Mouse (Mus musculus): ENCODE measurements around the gene Zdhhc17. TPM values are rescaled to one million over a fixed set of nuclear protein-coding genes. Genes with fewer than 3 reads are reported as not detected.

Gene Zdhhc17
- polyA plus RNA-seq, 1 experiment from 2014 or later = 17.3 TPM

DNA sequence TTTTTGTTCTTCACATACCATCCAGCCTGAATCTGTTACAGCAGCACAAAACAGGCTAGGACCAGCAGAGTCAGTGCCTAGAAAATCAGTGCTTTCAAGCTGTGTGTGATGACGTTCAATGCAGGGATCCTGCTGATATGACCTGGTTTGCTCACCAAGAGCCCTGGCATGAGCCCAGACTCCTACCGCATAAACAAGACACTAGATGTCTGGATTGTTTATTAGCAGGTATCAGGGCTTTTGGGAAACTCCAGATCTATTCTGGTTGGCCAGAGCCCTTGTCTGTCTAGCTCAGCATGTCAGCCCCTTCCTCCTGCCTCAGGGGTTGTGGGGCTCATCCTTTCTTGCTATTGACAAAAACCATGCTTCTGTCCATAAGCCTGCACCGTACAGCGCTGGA is 80.2 kb downstream of the Zdhhc17 start:
- Histone ChIP-seq H3K9ac (ENCODE audit: low read length) (no peak overlapping the region), H3K4me2 (ENCODE audit: low read depth, low read length) (no peak overlapping the region), H3K4me1 (ENCODE audit: control insufficient read depth, insufficient read depth, low read length) (peaks cover 32% of the 10 kb centered on the region), H3K27ac (ENCODE audit: low read length) (no peak overlapping the region), H3K36me3 (ENCODE audit: control insufficient read depth, insufficient read depth, low read length) (no peaks in the 10 kb centered on the region), H3K4me3 (replicated peaks; ENCODE audit: low read length) (no peak overlapping the region), H3K27me3 (ENCODE audit: control insufficient read depth, insufficient read depth, low read length) (no peaks in the 10 kb centered on the region), H3K9me3 (replicated peaks; ENCODE audit: control insufficient read depth, low read length) (no peaks in the 10 kb centered on the region)
- WGBS = 57% methylated on average over 4 of the region's 4 CpGs
- ATAC-seq (ENCODE audit: insufficient read depth, low FRiP score) = no peak

DNA sequence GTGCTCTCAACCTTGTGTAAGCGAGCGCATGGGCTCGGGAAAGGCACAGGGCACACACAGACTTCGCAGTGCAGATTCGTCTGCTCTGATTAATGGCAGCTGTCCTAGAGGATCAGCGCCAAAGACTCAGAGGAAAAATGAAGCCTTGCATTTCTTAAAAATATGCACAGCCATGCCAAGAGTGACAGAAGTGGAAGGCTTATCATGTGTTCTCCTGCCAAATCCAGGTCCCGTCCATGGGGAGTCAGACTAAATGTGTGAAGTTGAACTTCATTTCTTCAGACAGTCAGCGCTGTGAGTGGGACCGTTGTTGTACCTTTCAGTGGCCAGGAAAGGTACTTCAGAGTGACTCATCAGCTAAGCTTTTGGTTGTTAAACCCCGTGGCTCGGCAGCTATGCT is 82.4 kb downstream of the Zdhhc17 start:
- H3K4me2 ChIP-seq (ENCODE audit: low read depth, low read length) = peak overlapping the region; percentile 36
- H3K36me3 ChIP-seq (ENCODE audit: control insufficient read depth, insufficient read depth, low read length) = no peaks in the 10 kb centered on the region
- ATAC-seq (ENCODE audit: insufficient read depth, low FRiP score) = peak; percentile 53
- peaks cover 37% of the 10 kb centered on the region for H3K4me1 ChIP-seq (ENCODE audit: control insufficient read depth, insufficient read depth, low read length)
- H3K4me3 ChIP-seq (replicated peaks; ENCODE audit: low read length) = no peak overlapping the region
- H3K9ac ChIP-seq (ENCODE audit: low read length) = no peak overlapping the region
- no peaks in the 10 kb centered on the region for H3K27me3 ChIP-seq (ENCODE audit: control insufficient read depth, insufficient read depth, low read length)
- WGBS = 20% methylated on average over 11 of the region's 11 CpGs
- no peaks in the 10 kb centered on the region for H3K9me3 ChIP-seq (replicated peaks; ENCODE audit: control insufficient read depth, low read length)
- H3K27ac ChIP-seq (ENCODE audit: low read length) = peak overlapping the region; percentile 41

DNA sequence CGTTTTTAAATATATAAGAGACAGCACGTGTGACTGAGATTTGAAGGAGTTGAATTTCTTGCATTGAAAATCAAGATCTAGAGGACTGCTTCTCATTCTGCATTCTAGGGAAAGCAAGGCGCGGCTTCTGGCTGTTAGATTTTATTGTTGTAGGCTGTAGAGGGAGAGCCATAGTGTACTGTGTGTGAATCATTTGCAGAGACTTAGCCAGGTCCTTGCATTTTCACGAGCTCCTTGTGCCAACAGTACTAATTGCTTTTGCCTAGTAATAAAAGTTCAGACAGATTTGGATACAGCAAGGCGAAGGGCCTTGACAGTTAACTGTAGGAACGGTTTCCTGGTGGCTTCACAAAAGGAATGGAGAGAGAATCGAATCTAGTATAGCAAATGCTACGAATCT is 87.3 kb downstream of the Zdhhc17 start:
- 0 out of 2 replicates have a peak overlapping the region, but pooled peaks have one; percentile 60 for H3K27ac ChIP-seq (ENCODE audit: low read length)
- no peaks in the 10 kb centered on the region for H3K9me3 ChIP-seq (replicated peaks; ENCODE audit: control insufficient read depth, low read length)
- H3K9ac ChIP-seq (ENCODE audit: low read length) = no peak overlapping the region
- H3K4me3 ChIP-seq (replicated peaks; ENCODE audit: low read length) = peak overlapping the region; percentile 61
- no peaks in the 10 kb centered on the region for H3K27me3 ChIP-seq (ENCODE audit: control insufficient read depth, insufficient read depth, low read length)
- H3K4me1 ChIP-seq (ENCODE audit: control insufficient read depth, insufficient read depth, low read length) = peaks cover 43% of the 10 kb centered on the region
- ATAC-seq (ENCODE audit: insufficient read depth, low FRiP score) = no peak
- H3K36me3 ChIP-seq (ENCODE audit: control insufficient read depth, insufficient read depth, low read length) = no peaks in the 10 kb centered on the region
- peak overlapping the region; percentile 82 for H3K4me2 ChIP-seq (ENCODE audit: low read depth, low read length)
- WGBS = 57% methylated on average over 9 of the region's 9 CpGs

DNA sequence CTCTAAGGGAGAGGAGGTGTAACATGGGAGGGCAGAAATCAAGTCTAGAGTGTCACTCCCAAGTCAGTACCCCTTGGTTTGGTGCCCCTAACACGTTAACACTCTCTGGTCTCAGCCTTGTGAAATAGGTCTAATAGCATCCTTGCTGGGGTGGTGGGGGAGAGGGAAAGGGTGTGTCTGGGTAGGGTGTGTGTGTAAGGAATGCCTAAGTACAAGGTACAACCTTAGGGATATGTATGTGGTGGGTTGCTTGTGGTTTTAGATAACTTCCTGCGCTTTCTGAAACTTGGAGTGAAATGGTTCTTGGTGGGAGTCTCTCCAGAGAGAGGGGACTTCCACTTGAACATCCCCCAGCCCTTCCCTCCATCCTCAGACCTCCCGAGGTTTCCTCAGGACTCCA is 88.0 kb downstream of the Zdhhc17 start:
- ATAC-seq (ENCODE audit: insufficient read depth, low FRiP score) = no peak
- Histone ChIP-seq H3K36me3 (ENCODE audit: control insufficient read depth, insufficient read depth, low read length) (no peaks in the 10 kb centered on the region), H3K4me1 (ENCODE audit: control insufficient read depth, insufficient read depth, low read length) (peaks cover 36% of the 10 kb centered on the region), H3K4me2 (ENCODE audit: low read depth, low read length) (peak overlapping the region; percentile 82), H3K4me3 (replicated peaks; ENCODE audit: low read length) (peak overlapping the region; percentile 61), H3K9ac (ENCODE audit: low read length) (peak overlapping the region; percentile 58; the same call in 1 of the 2 replicates), H3K9me3 (replicated peaks; ENCODE audit: control insufficient read depth, low read length) (no peaks in the 10 kb centered on the region), H3K27me3 (ENCODE audit: control insufficient read depth, insufficient read depth, low read length) (no peaks in the 10 kb centered on the region), H3K27ac (ENCODE audit: low read length) (peak overlapping the region; percentile 60)
- 60% methylated on average over 3 of the region's 3 CpGs for WGBS

DNA sequence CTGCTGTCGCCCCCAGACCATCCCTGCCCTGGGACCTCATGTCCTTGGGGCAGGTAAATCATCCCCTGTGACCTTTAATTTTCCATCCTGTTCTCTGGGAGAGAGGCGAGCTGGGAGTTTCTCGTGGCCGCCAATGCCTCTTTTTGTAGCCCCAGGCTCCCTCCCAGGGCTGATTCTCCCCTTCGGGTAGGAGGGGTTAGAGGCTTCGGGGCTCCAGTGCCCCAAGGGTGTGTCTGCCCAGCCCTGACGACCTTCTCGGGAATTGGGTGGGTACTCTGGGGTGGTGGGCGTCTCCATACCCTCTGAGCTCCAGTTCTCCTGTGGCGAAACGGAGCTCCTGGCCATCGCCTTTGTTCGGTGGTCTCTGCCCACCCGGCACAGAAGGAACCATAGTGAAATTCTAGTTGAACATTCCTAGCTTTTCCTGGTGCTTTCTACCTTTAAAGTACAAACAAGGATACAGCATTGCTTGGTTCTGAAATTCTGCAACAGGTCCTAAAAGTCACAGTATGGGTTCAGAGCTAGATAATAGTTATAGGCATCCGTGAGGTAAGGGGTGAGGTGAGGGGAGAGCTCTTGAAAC is 89.5 kb downstream of the Zdhhc17 start:
- H3K9ac ChIP-seq (ENCODE audit: low read length) = peak overlapping the region; percentile 84
- no peaks in the 10 kb centered on the region for H3K9me3 ChIP-seq (replicated peaks; ENCODE audit: control insufficient read depth, low read length)
- peak overlapping the region; percentile 61 for H3K4me3 ChIP-seq (replicated peaks; ENCODE audit: low read length)
- H3K4me2 ChIP-seq (ENCODE audit: low read depth, low read length) = peak overlapping the region; percentile 82
- peak overlapping the region; percentile 95 for H3K27ac ChIP-seq (ENCODE audit: low read length)
- under 1% methylated on average over 15 of the region's 15 CpGs for WGBS
- H3K4me1 ChIP-seq (ENCODE audit: control insufficient read depth, insufficient read depth, low read length) = peaks cover 21% of the 10 kb centered on the region
- H3K27me3 ChIP-seq (ENCODE audit: control insufficient read depth, insufficient read depth, low read length) = no peaks in the 10 kb centered on the region
- ATAC-seq (ENCODE audit: insufficient read depth, low FRiP score) = peak; percentile 18
- H3K36me3 ChIP-seq (ENCODE audit: control insufficient read depth, insufficient read depth, low read length) = no peaks in the 10 kb centered on the region

DNA sequence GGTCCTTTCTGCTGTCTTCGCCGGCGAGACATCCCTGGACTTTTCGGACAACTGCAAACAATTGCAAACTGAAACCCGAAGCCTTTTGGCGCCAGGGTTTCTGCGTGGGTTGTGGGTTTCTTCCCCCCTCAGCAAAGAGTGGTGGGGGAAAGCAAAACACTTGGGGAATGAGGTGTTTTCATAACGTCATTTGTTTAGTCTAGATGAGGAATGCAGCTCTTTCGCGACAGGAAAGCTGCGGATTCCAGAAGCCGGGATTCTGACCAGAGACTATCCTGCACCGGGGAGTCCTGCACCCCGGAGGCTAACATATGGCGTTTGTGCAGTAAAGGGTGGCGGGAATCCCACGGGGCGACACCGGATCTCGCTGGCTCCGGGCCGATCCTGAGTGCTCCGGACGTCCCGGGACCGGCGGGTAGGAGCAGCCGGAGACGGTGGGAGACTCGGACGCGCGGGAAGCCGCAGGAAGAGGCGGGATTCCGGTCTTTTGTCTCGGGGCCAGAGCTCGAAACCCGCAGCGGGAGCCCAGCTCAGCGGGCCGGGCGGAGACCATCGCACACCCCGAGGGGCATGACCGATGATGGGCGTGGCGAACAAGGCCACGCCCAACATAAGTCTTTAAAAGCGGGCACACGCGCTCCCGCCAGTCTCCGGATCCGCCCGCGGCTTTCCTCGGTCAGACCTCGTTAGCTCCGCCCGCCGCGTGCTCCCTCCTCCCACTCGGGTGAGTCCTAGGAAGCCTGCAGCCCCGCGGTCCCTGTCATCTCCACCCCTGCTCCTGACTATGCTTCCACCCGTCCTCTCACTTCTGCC is 90.2 kb downstream of the Zdhhc17 start, which contains the start of gene Csrp2:
TSS of gene Csrp2 (plus strand) at position 259 of the 813 bp plus-strand sequence.
- no peaks in the 10 kb centered on the region for H3K36me3 ChIP-seq (ENCODE audit: control insufficient read depth, insufficient read depth, low read length)
- WGBS = under 1% methylated on average over 67 of the region's 67 CpGs
- H3K9me3 ChIP-seq (replicated peaks; ENCODE audit: control insufficient read depth, low read length) = no peaks in the 10 kb centered on the region
- peak within 1 kb of the TSS; percentile 82 for H3K4me2 ChIP-seq (ENCODE audit: low read depth, low read length)
- peak within 1 kb of the TSS; percentile 95 for H3K27ac ChIP-seq (ENCODE audit: low read length)
- no peaks in the 10 kb centered on the region for H3K27me3 ChIP-seq (ENCODE audit: control insufficient read depth, insufficient read depth, low read length)
- ATAC-seq (ENCODE audit: insufficient read depth, low FRiP score) = peak; percentile 95
- peak within 1 kb of the TSS; percentile 84 for H3K9ac ChIP-seq (ENCODE audit: low read length)
- H3K4me3 ChIP-seq (replicated peaks; ENCODE audit: low read length) = peak within 1 kb of the TSS; percentile 61
- H3K4me1 ChIP-seq (ENCODE audit: control insufficient read depth, insufficient read depth, low read length) = peaks cover 20% of the 10 kb centered on the region

DNA sequence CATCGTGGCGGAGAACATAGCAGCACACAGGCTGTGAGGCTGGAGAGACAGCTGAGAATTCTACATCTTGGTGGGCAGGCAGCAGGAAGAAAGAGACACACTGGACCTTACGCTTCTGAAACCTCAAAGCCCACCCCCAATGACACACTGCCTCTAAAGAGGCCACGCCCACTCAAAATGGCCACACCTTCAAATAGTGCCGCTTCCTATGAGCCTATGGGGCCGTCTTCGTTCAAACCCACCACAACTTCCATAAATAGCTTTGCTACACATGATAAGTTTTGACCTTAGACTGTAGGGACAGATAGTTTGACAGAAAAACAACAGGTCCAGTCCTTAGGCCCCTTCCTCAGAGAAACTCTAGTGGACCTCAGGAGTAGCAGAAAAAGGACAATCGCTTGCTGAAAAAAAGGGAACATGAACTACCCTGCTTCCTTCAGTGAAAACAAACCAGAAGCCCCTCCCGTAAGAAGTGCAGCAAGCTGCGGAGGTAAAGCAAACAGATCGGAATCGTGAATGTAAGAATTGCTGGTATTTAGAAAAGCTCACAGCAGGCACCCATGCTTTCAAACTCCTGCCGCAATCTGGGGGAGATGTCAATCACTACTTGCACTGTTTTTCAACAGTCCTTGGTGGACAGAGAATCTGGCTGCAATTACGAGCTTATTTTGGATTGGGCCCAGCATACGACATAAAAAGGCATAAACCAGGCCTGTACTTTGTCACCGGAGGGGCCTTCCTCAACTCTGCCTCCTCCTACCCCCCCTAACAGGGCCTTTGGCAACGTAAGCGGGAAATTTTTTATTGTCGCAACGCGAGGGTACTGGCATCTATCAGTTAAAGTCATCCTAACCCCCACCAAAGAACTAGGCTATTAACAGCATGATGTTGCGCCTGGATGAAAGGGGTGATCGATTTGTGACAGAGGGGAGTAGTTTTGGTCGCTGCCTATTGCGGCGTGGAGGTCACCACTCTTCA is 91.2 kb downstream of the Zdhhc17 start:
- 19% methylated on average over 26 of the region's 26 CpGs for WGBS
- Histone ChIP-seq H3K4me1 (ENCODE audit: control insufficient read depth, insufficient read depth, low read length) (peaks cover 19% of the 10 kb centered on the region), H3K9me3 (replicated peaks; ENCODE audit: control insufficient read depth, low read length) (no peaks in the 10 kb centered on the region), H3K9ac (ENCODE audit: low read length) (peak overlapping the region; percentile 84), H3K27ac (ENCODE audit: low read length) (peak overlapping the region; percentile 95), H3K36me3 (ENCODE audit: control insufficient read depth, insufficient read depth, low read length) (no peaks in the 10 kb centered on the region), H3K4me2 (ENCODE audit: low read depth, low read length) (peak overlapping the region; percentile 82), H3K4me3 (replicated peaks; ENCODE audit: low read length) (peak overlapping the region; percentile 61), H3K27me3 (ENCODE audit: control insufficient read depth, insufficient read depth, low read length) (no peaks in the 10 kb centered on the region)
- no peak for ATAC-seq (ENCODE audit: insufficient read depth, low FRiP score)

DNA sequence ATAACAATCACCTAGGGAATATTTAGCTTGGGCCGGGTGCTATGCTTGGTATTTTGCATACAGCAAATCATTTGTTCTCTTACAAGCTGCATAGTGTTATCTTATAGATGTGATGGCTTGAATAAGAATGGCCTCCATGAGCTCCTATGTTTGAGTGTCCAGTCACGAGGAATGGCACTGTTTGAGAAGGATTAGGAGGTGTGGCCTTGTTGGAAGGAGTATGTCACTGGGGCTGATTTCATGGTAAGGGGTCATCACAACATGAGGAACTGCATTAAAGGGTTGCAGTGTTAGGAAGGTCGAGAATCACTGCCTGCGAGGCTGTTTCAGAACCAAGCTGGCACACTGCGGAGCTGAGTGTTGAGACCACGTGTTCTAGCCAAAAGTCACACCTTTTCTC is 92.4 kb downstream of the Zdhhc17 start:
- Histone ChIP-seq H3K9me3 (replicated peaks; ENCODE audit: control insufficient read depth, low read length) (no peaks in the 10 kb centered on the region), H3K9ac (ENCODE audit: low read length) (no peak overlapping the region), H3K27me3 (ENCODE audit: control insufficient read depth, insufficient read depth, low read length) (no peaks in the 10 kb centered on the region), H3K36me3 (ENCODE audit: control insufficient read depth, insufficient read depth, low read length) (no peaks in the 10 kb centered on the region), H3K4me3 (replicated peaks; ENCODE audit: low read length) (no peak overlapping the region), H3K27ac (ENCODE audit: low read length) (no peak overlapping the region), H3K4me1 (ENCODE audit: control insufficient read depth, insufficient read depth, low read length) (peaks cover 15% of the 10 kb centered on the region), H3K4me2 (ENCODE audit: low read depth, low read length) (no peak overlapping the region)
- no peak for ATAC-seq (ENCODE audit: insufficient read depth, low FRiP score)
- WGBS = 94% methylated on average over 6 of the region's 6 CpGs
